Mouse (Mus musculus) hindbrain, embryonic 15.5 days (tissue): ENCODE results near the gene L3mbtl3. TPM values are rescaled to one million over a fixed set of nuclear protein-coding genes. Genes with fewer than 3 reads are reported as not detected.

ENCODE experiments used
- ATAC-seq: fragments of 200-750 bp; cut with Nextera tagmentation; 2 replicates; pipeline ENCODE4 v1.8.0; 2017; ENCODE audit warnings: low read depth, moderate number of reproducible peaks, moderate TSS enrichment; ENCODE audit not compliant: low FRiP score
- H3K27ac ChIP-seq: fragments of 300-500 bp; sonication (generic); replicated peaks from 2 replicates; pipeline ENCODE4 v1.5.1; 2015; ENCODE audit warnings: mild to moderate bottlenecking, inconsistent platforms
- H3K27me3 ChIP-seq: fragments of 300-500 bp; sonication (generic); 2 replicates; pipeline ENCODE4 v1.6.1; 2015; ENCODE audit warnings: control low read depth, inconsistent platforms
- H3K36me3 ChIP-seq: fragments of 300-500 bp; sonication (generic); 2 replicates; pipeline ENCODE4 v1.6.1; 2015; ENCODE audit warnings: control low read depth, inconsistent platforms
- H3K4me1 ChIP-seq: fragments of 300-500 bp; sonication (generic); replicated peaks from 2 replicates; pipeline ENCODE4 v1.6.1; 2015; ENCODE audit warnings: control low read depth, inconsistent platforms
- H3K4me2 ChIP-seq: fragments of 300-500 bp; sonication (generic); 2 replicates; pipeline ENCODE4 v1.6.1; 2015; ENCODE audit warnings: moderate library complexity, mild to moderate bottlenecking, inconsistent platforms
- H3K4me3 ChIP-seq: fragments of 300-500 bp; sonication (generic); 2 replicates; pipeline ENCODE4 v1.5.1; 2015; ENCODE audit warnings: mild to moderate bottlenecking, inconsistent platforms
- H3K9ac ChIP-seq: fragments of 300-500 bp; sonication (generic); 2 replicates; pipeline ENCODE4 v1.6.1; 2015; ENCODE audit warnings: inconsistent platforms
- H3K9me3 ChIP-seq: fragments of 300-500 bp; sonication (generic); 2 replicates; pipeline ENCODE4 v1.6.1; 2016; ENCODE audit warnings: control low read depth, inconsistent platforms
- WGBS: fragments of 180-500 bp; shearing (Covaris S2); methylation state at CpG from one replicate; pipeline ENCODE4 v1.1.7; 2015; 5-methylcytosine and 5-hydroxymethylcytosine counted together
- polyA plus RNA-seq: library from polyadenylated mRNA; unstranded; fragments of >200 nt; fragmentation: Nextera tagmentation; extraction: Ambion mirVana; gene quantifications from 2 replicates; pipeline ENCODE4 v1.2.1, GENCODE M21; 2015

Gene L3mbtl3
- 24.5 and 25.7 TPM in 2 replicates for polyA plus RNA-seq

GRCm38 (mm10) chr10:26375790-26376545 lies at the start of gene L3mbtl3:
Gene L3mbtl3, minus strand, starts transcription at chr10:26375971.
- H3K27ac ChIP-seq, result peak within 1 kb of the TSS; percentile 92
- peak within 1 kb of the TSS; percentile 99 for H3K4me2 ChIP-seq
- H3K36me3 ChIP-seq, result no peaks in the 10 kb centered on the region
- H3K4me1 ChIP-seq, result peaks cover 30% of the 10 kb centered on the region
- no peaks in the 10 kb centered on the region for H3K9me3 ChIP-seq
- H3K9ac ChIP-seq, result peak within 1 kb of the TSS; percentile 76
- peak within 1 kb of the TSS; percentile 94 for H3K4me3 ChIP-seq
- no peaks in the 10 kb centered on the region for H3K27me3 ChIP-seq
- under 1% methylated on average over 42 of the region's 42 CpGs for WGBS
- peak; percentile 85 for ATAC-seq

GRCm38 (mm10) chr10:26421168-26421567 lies 45.4 kb upstream of the L3mbtl3 start:
- no peaks in the 10 kb centered on the region for H3K27me3 ChIP-seq
- WGBS, result 78% methylated on average over 2 of the region's 2 CpGs
- ATAC-seq, result no peak

GRCm38 (mm10) chr10:26388656-26389055 lies 12.9 kb upstream of the L3mbtl3 start:
- Histone ChIP-seq H3K9me3 (no peaks in the 10 kb centered on the region), H3K4me2 (no peak overlapping the region), H3K4me1 (no peaks in the 10 kb centered on the region), H3K27me3 (no peaks in the 10 kb centered on the region), H3K27ac (no peak overlapping the region), H3K36me3 (no peaks in the 10 kb centered on the region), H3K4me3 (no peak overlapping the region), H3K9ac (no peak overlapping the region)
- no peak for ATAC-seq

More at GRCm38 (mm10) chr10:26421168-26421567, 45.4 kb upstream of the L3mbtl3 start:
- Histone ChIP-seq H3K9ac (no peak overlapping the region), H3K4me2 (no peak overlapping the region), H3K9me3 (no peaks in the 10 kb centered on the region), H3K27ac (no peak overlapping the region), H3K4me3 (no peak overlapping the region), H3K36me3 (no peaks in the 10 kb centered on the region), H3K4me1 (no peaks in the 10 kb centered on the region)

GRCm38 (mm10) chr10:26377332-26377602 lies 1.5 kb upstream of the L3mbtl3 start:
- Histone ChIP-seq H3K9ac (no peak overlapping the region), H3K4me2 (no peak overlapping the region), H3K36me3 (no peaks in the 10 kb centered on the region), H3K27me3 (no peaks in the 10 kb centered on the region), H3K4me1 (peaks cover 20% of the 10 kb centered on the region), H3K4me3 (no peak overlapping the region), H3K27ac (no peak overlapping the region), H3K9me3 (no peaks in the 10 kb centered on the region)
- no peak for ATAC-seq
- 72% methylated on average over 6 of the region's 6 CpGs for WGBS

DNA sequence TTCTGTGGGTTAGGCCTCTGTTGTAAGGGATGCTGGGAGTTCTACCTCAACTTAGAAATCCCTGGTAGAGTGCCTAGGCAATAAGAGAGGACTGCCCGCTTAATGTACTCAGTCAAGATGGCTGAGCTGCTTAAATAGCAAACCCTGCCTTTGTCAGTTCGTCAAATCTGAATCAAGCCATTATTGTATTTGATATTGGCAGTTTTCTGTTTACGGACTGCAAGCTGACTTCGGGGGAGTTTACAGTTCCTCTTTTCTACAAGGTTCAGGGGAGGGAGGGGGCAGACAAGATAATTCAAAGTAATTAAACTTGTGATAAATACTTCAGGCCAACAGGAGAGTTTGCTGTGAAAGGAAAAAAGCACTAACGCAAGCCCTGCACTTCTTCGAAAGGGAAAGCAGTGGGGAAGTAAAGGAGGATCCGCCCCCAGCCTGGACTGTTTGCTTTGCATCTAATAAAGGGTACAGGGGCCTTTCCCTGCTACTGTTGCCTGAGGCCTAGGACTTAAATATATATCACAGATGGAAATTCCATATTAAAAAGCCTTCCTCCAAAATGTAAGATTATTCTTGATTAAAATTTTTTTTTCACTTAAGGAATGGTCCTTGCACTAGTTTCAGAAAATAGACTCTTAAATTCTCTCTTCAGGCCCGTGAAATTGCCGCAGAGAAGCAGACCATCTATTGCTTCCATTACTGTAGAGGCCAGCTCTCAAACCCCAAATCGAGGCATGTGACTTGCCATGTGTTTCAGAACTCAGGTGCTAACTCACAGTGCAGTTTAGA lies 968 bp upstream of the L3mbtl3 start:
- Histone ChIP-seq H3K36me3 (no peaks in the 10 kb centered on the region), H3K9ac (peak overlapping the region; percentile 76; the same call in 1 of the 2 replicates), H3K4me1 (peaks cover 24% of the 10 kb centered on the region), H3K27ac (peak overlapping the region; percentile 92), H3K4me2 (peak overlapping the region; percentile 99), H3K9me3 (no peaks in the 10 kb centered on the region), H3K27me3 (no peaks in the 10 kb centered on the region), H3K4me3 (peak overlapping the region; percentile 94)
- ATAC-seq, result no peak
- 33% methylated on average over 10 of the region's 10 CpGs for WGBS

DNA sequence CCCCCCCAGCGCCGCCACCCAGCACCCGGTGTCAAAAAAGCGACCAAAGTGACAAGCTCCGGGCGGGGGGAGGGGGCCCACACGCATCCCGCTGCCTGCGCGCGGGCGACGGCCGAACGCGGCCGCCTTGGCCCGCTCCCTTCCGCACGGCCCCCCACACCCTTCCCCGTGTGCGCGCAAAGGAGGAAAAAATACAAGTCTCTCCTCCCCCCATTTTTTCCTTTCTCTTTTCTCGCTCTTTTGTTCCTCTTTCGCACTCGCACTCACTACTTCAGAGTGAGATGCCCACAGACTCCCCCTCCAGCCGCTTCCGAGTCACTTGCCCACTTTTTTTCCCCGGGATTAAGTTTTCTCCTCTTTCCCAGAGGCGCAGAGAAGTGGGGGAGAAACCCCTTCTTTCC lies 420 bp downstream of the L3mbtl3 start:
- Histone ChIP-seq H3K27ac (peak overlapping the region; percentile 92), H3K4me3 (peak overlapping the region; percentile 94), H3K9ac (peak overlapping the region; percentile 76), H3K4me2 (peak overlapping the region; percentile 99), H3K9me3 (no peaks in the 10 kb centered on the region), H3K36me3 (no peaks in the 10 kb centered on the region), H3K4me1 (peaks cover 30% of the 10 kb centered on the region), H3K27me3 (no peaks in the 10 kb centered on the region)
- WGBS, result 0% methylated on average over 7 of the region's 30 CpGs
- ATAC-seq, result peak; percentile 49

DNA sequence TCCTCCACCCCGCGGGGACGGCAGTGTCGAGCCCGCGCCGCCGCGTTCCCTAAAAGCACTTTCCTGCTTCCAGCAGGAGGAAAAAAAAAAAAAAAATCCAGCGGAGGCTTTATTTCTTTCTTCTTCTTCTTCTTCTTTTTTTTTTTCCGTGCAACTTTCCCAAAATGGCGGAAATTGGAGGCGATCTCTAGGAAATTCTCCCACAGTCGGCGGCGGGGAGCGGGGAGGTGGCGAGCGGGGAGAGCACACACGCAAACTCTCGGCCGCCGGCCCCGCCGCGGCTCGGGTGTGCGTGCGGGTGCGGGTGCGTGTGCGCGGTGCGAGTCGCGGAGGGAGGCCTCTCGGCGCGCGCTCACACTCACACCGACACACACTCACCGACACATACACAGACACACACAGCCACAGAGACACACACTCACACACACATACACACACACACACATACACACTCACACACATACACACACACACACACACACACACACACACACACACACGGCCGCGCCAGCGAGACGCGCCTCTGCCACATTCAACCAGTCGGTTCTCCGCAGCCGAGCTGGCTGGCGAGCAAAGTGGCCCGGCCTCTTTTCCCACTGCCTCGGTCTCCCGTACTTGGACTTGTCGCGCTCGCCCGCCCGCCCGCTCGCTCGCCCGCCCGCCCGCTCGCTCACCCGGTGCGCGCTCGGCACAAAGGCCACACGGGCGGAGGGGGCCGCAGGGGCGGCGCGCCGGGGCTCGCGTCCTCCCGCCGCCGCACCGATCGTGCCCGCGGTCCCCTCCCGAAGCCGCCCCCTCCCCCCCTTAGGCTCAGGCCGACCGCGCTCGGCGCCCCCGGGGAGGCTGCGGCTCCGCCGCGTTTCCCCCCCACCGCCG lies 1.1 kb downstream of the L3mbtl3 start:
- Histone ChIP-seq H3K9me3 (no peaks in the 10 kb centered on the region), H3K27ac (peak overlapping the region; percentile 92), H3K4me2 (peak overlapping the region; percentile 99), H3K27me3 (no peaks in the 10 kb centered on the region), H3K4me1 (peaks cover 30% of the 10 kb centered on the region), H3K36me3 (no peaks in the 10 kb centered on the region), H3K4me3 (peak overlapping the region; percentile 94), H3K9ac (peak overlapping the region; percentile 76)
- WGBS, result under 1% methylated on average over 87 of the region's 101 CpGs
- ATAC-seq, result peak; percentile 71

GRCm38 (mm10) chr10:26373951-26374435 lies 1.8 kb downstream of the L3mbtl3 start:
- Histone ChIP-seq H3K4me2 (peak overlapping the region; percentile 99), H3K4me1 (peaks cover 30% of the 10 kb centered on the region), H3K9me3 (no peaks in the 10 kb centered on the region), H3K9ac (peak overlapping the region; percentile 76), H3K4me3 (peak overlapping the region; percentile 94), H3K36me3 (no peaks in the 10 kb centered on the region), H3K27ac (peak overlapping the region; percentile 92), H3K27me3 (no peaks in the 10 kb centered on the region)
- peak; percentile 52 for ATAC-seq
- 1% methylated on average over 58 of the region's 71 CpGs for WGBS

DNA sequence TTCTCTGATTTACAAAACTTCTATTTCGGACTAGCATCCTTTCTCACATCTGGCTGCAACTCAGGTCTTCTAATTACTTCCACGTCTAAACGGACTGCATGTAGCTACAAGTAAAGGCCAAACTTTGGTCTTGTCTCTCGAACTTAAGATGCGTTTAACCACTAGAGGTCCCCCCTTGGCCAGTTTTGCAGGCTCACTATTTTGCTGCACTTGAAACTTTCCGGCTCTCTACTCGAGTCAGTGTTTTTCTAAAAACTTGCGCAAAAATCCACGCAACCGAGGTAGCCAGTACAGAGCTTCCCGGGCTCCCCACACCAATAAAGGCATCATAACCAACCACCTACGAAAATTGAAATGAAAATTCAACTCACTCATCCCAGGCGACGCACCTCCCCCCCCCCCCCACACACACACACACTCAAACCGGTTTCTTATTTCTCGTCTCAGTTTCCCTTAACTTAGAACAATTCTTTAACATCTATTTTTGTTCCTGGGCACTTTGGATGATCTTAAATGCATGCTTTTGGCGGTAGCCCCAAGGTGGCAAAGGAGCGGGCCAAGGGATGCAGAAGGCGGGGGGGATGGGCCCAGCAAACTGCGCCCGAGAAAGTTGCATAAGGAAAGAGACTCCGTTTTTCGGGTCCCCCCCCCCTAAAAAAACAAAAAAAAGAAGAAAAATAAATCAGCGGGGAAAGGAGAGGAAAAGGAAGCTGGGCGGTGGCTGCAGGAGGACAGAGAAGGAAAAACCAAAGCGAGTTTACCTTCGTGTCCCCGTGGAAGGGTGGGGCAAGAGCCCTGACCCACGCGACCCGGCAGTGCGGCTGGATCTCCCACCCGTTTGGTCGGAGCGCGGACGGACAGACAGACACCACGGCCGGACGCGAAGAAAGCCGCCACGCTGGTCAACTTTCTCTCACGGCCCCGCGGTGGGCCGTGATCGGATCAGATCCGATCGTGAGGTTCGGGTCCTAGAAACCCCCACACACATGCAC lies 2.5 kb downstream of the L3mbtl3 start:
- no peaks in the 10 kb centered on the region; the same call in 1 of the 2 replicates for H3K36me3 ChIP-seq
- H3K9me3 ChIP-seq, result no peaks in the 10 kb centered on the region
- no peaks in the 10 kb centered on the region for H3K27me3 ChIP-seq
- H3K4me1 ChIP-seq, result peaks cover 30% of the 10 kb centered on the region
- H3K4me2 ChIP-seq, result peak overlapping the region; percentile 99
- H3K27ac ChIP-seq, result peak overlapping the region; percentile 92
- peak overlapping the region; percentile 76 for H3K9ac ChIP-seq
- no peak for ATAC-seq
- WGBS, result under 1% methylated on average over 51 of the region's 51 CpGs
- H3K4me3 ChIP-seq, result peak overlapping the region; percentile 94

GRCm38 (mm10) chr10:26371416-26371815 lies 4.4 kb downstream of the L3mbtl3 start:
- Histone ChIP-seq H3K4me2 (0 out of 2 replicates have a peak overlapping the region, but pooled peaks have one; percentile 11), H3K4me3 (no peak overlapping the region), H3K4me1 (peaks cover 21% of the 10 kb centered on the region), H3K27ac (no peak overlapping the region), H3K9me3 (no peaks in the 10 kb centered on the region), H3K27me3 (no peaks in the 10 kb centered on the region), H3K36me3 (no peaks in the 10 kb centered on the region; the same call in 1 of the 2 replicates), H3K9ac (no peak overlapping the region)
- 61% methylated on average over 7 of the region's 7 CpGs for WGBS
- ATAC-seq, result no peak
